Mouse (Mus musculus) heart, adult 2 months (tissue): ENCODE results near the gene Arid5b. TPM values are rescaled to one million over a fixed set of nuclear protein-coding genes. Genes with fewer than 3 reads are reported as not detected.

Experiments
- DNase-seq, 2 experiments: peaks; one replicate each; pipeline ENCODE4 v3.0.0; 2021
- H3K27ac ChIP-seq: fragments of 200-600 bp; 2 replicates; pipeline ENCODE4 v1.8.1; 2022
- H3K27me3 ChIP-seq: fragments of 200-500 bp; 2 replicates; pipeline ENCODE4 v1.6.1; 2012; ENCODE audit warnings: mild to moderate bottlenecking, low read length, inconsistent platforms, mixed read lengths; ENCODE audit not compliant: control insufficient read depth, insufficient read depth
- H3K36me3 ChIP-seq: fragments of 200-500 bp; 2 replicates; pipeline ENCODE4 v1.6.1; 2012; ENCODE audit warnings: low read length, inconsistent platforms; ENCODE audit not compliant: control insufficient read depth, insufficient read depth
- H3K4me1 ChIP-seq: fragments of 200-500 bp; 2 replicates; pipeline ENCODE4 v1.6.1; 2011; ENCODE audit warnings: low read length; ENCODE audit not compliant: control insufficient read depth, insufficient read depth
- H3K4me3 ChIP-seq: fragments of 200-600 bp; 2 replicates; pipeline ENCODE4 v1.8.1; 2022
- H3K79me2 ChIP-seq: fragments of 200-500 bp; replicated peaks from 2 replicates; pipeline ENCODE4 v1.6.1; 2012; ENCODE audit warnings: mild to moderate bottlenecking, inconsistent platforms, low read length, moderate library complexity, mixed read lengths; ENCODE audit not compliant: control insufficient read depth, insufficient read depth
- H3K9ac ChIP-seq: fragments of 200-500 bp; 2 replicates; pipeline ENCODE4 v1.6.1; 2012; ENCODE audit warnings: low read depth, mild to moderate bottlenecking, control low read depth, inconsistent platforms, low read length, mixed read lengths
- CTCF ChIP-seq: fragments of 200-600 bp; IDR thresholded peaks from 2 replicates; pipeline ENCODE4 v1.8.1; 2022; ENCODE audit warnings: antibody characterized with exemption, mild to moderate bottlenecking, moderate library complexity
- EP300 ChIP-seq: fragments of 200-500 bp; IDR thresholded peaks from 2 replicates; pipeline ENCODE4 v1.6.1; 2011; ENCODE audit warnings: low read depth, low read length, control low read depth; ENCODE audit not compliant: insufficient read depth
- POLR2A ChIP-seq: fragments of 200-500 bp; IDR thresholded peaks from 2 replicates; pipeline ENCODE4 v1.6.1; 2011; ENCODE audit warnings: mild to moderate bottlenecking, low read depth, low read length, control low read depth; ENCODE audit not compliant: insufficient read depth
- WGBS: fragments of 180-500 bp; shearing (Covaris S2); methylation state at CpG from one replicate; pipeline ENCODE4 v1.1.7; 2018; 5-methylcytosine and 5-hydroxymethylcytosine counted together
- intact Hi-C: fragments of 180-260 bp; cut with DNase I; formaldehyde crosslinking; loops from one replicate; pipeline ENCODE4 v1.15.1; 2025
- polyA plus RNA-seq: library from polyadenylated mRNA; depleted of rRNA; stranded (reverse); fragments of >200 nt; gene quantifications from 2 replicates; pipeline ENCODE4 v1.2.3, GENCODE M21; 2012
- total RNA-seq, 2 experiments: library from RNA; stranded (reverse); gene quantifications; 2 replicates each; pipeline ENCODE4 v1.2.3; 2021

Gene Arid5b
- total and polyA plus RNA-seq, 3 experiments, result 6.3 to 22.5 (median 21.1) TPM

GRCm38 (mm10) chr10:68081712-68082111 is 196.8 kb downstream of the Arid5b start:
- Histone ChIP-seq H3K9ac (no peak overlapping the region), H3K27ac (peak overlapping the region; percentile 69), H3K4me1 (peaks cover 10% of the 10 kb centered on the region), H3K79me2 (no peaks in the 10 kb centered on the region), H3K36me3 (no peaks in the 10 kb centered on the region; the same call in 1 of the 2 replicates), H3K4me3 (no peak overlapping the region), H3K27me3 (no peaks in the 10 kb centered on the region)
- intact Hi-C loops, result loop anchor here (2.0 kb wide), 1 partner anchor 83 kb away; no protein-coding TSS in a partner anchor
- peak in 1 of 2 experiments; percentile 56 for DNase-seq
- TF ChIP-seq EP300 (peak; percentile 97), POLR2A (0 out of 2 replicates have a peak, but pooled peaks have one; percentile 36), CTCF (no peak)
- 30% methylated on average over 6 of the region's 6 CpGs for WGBS

GRCm38 (mm10) chr10:68079910-68080670 is 198.4 kb downstream of the Arid5b start:
- peaks cover 10% of the 10 kb centered on the region for H3K4me1 ChIP-seq
- H3K27ac ChIP-seq, result peak overlapping the region; percentile 69
- no peaks in the 10 kb centered on the region for H3K27me3 ChIP-seq
- intact Hi-C loops, result loop anchor here (2.0 kb wide), 1 partner anchor 81 kb away; no protein-coding TSS in a partner anchor
- no peak for DNase-seq
- no peaks in the 10 kb centered on the region for H3K79me2 ChIP-seq
- no peak overlapping the region for H3K4me3 ChIP-seq
- no peaks in the 10 kb centered on the region; the same call in 1 of the 2 replicates for H3K36me3 ChIP-seq
- WGBS, result 58% methylated on average over 10 of the region's 10 CpGs
- no peak overlapping the region for H3K9ac ChIP-seq
- TF ChIP-seq CTCF, result no peak
- TF ChIP-seq POLR2A, result no peak
- TF ChIP-seq EP300, result no peak

GRCm38 (mm10) chr10:68078708-68079107 is 199.8 kb downstream of the Arid5b start:
- Histone ChIP-seq H3K4me1 (peaks cover 10% of the 10 kb centered on the region), H3K79me2 (no peaks in the 10 kb centered on the region), H3K27me3 (no peaks in the 10 kb centered on the region), H3K27ac (no peak overlapping the region), H3K4me3 (no peak overlapping the region), H3K9ac (no peak overlapping the region), H3K36me3 (no peaks in the 10 kb centered on the region; the same call in 1 of the 2 replicates)
- TF ChIP-seq CTCF, result no peak
- no peak for TF ChIP-seq POLR2A
- no peak for TF ChIP-seq EP300
- intact Hi-C loops, result no loop called here
- no peak for DNase-seq
- WGBS, result 95% methylated on average over 3 of the region's 3 CpGs

- intact Hi-C loops, result no loop called here
- Histone ChIP-seq H3K9ac (no peak overlapping the region), H3K4me3 (no peak overlapping the region), H3K36me3 (no peaks in the 10 kb centered on the region), H3K4me1 (peaks cover 6% of the 10 kb centered on the region), H3K27me3 (no peaks in the 10 kb centered on the region), H3K79me2 (no peaks in the 10 kb centered on the region), H3K27ac (no peak overlapping the region)
- TF ChIP-seq EP300 (no peak), CTCF (peak; percentile 14; the same call in 1 of the 2 replicates)
- DNase-seq, result no peak
- WGBS, result 83% methylated on average over 5 of the region's 5 CpGs
These were observed 203.4 kb downstream of the Arid5b start for GRCm38 (mm10) chr10:68075181-68075580.

- Histone ChIP-seq H3K36me3 (no peaks in the 10 kb centered on the region), H3K79me2 (no peaks in the 10 kb centered on the region), H3K27ac (peak overlapping the region; percentile 23; the same call in 1 of the 2 replicates), H3K4me1 (no peaks in the 10 kb centered on the region), H3K4me3 (no peak overlapping the region), H3K9ac (no peak overlapping the region), H3K27me3 (no peaks in the 10 kb centered on the region)
- no peak for TF ChIP-seq EP300
- TF ChIP-seq CTCF, result no peak
- no peak for TF ChIP-seq POLR2A
- WGBS, result 79% methylated on average over 12 of the region's 12 CpGs
- no peak for DNase-seq
- intact Hi-C loops, result no loop called here
These were observed 204.2 kb downstream of the Arid5b start for GRCm38 (mm10) chr10:68074291-68074690.

- Histone ChIP-seq H3K79me2 (no peaks in the 10 kb centered on the region), H3K4me1 (no peaks in the 10 kb centered on the region; the same call in 1 of the 2 replicates), H3K4me3 (no peak overlapping the region), H3K36me3 (no peaks in the 10 kb centered on the region), H3K27me3 (no peaks in the 10 kb centered on the region), H3K9ac (no peak overlapping the region), H3K27ac (no peak overlapping the region)
- WGBS, result 82% methylated on average over 4 of the region's 4 CpGs
- TF ChIP-seq POLR2A, result no peak
- TF ChIP-seq CTCF, result no peak
- no peak for DNase-seq
- intact Hi-C loops, result no loop called here
These were observed 205.9 kb downstream of the Arid5b start for GRCm38 (mm10) chr10:68072626-68073025.
